Mouse (Mus musculus): ENCODE data around the gene Skiv2l.
A peak's percentile ranks its signal among the peaks of the same experiment; 100 is the strongest.

Gene Skiv2l

DNA sequence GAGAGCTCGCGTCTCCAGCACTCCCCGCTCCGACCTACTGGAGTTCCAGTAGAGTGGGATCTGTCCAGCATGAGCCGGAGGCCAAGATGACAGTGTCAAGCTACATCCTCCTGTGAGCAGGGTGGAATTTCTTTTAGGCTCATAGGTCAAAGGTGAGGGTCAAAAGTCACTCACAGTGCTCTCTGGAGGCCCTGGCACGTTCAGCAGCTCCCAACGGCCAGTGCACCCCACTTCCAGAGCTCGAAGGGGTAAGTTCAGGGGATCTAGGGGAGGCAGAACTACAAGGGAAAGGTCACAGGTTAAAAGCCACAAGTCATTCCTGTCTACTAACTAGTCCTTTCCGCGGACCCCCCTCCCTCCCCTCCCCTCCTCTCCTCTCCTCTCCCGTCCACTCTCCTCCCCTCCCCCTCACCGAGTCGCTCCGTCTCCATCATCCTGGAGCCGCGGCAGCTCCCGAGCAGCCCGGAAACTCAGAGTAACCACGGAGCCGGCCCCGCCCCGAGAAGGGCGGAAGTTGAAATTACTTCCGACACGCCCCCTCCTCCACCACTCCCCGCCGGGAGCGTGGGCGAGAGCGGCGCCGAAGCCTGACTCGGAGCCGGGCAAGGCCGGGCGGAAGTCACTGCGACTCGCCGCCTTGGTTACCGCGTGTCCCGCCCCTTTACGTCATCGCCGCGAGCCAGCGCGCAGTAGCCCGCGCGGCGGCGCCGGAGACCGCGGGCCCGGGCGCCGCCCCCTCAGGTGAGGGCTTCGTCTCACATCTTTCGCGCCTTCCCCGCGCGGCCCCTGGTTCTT lies at the start of gene Skiv2l, which contains the start of gene Nelfe:
Gene Skiv2l, minus strand, starts transcription at position 489 of the 795 bp plus-strand sequence.
Gene Nelfe, plus strand, starts transcription at position 670 of the 795 bp plus-strand sequence.
- peak; percentile 98 for DNase-seq (ENCODE audit: low spot score)

DNA sequence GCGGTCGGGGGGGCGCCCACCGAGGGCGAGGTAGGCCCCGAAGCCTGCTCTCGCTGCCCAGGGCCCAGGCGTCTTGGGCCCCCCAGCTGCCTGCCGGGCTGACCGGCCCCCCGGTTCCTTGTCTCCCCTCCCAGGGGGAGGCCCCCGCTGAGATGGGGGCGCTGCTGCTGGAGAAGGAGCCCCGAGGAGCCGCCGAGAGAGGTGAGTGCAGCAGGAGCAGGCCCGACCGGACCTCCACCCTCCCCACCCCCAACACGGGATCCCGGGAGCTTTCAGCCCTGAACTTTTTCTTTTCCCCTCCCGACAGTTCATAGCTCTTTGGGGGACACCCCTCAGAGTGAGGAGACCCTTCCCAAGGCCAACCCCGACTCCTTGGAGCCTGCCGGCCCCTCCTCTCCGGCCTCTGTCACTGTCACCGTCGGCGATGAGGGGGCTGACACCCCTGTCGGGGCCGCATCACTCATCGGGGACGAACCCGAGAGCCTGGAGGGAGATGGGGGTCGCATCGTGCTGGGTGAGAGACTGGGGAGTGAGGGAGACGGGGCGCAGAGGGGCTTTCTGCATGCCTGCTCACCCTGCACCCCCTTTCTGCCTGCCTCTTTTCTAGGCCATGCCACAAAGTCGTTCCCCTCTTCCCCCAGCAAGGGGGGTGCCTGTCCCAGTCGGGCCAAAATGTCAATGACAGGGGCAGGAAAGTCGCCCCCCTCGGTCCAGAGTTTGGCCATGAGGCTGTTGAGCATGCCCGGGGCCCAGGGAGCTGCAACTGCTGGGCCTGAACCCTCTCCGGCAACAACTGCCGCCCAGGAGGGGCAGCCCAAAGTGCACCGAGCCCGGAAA lies 49.3 kb upstream of the Skiv2l start:
- DNase-seq (ENCODE audit: low spot score), result peak; percentile 32

DNA sequence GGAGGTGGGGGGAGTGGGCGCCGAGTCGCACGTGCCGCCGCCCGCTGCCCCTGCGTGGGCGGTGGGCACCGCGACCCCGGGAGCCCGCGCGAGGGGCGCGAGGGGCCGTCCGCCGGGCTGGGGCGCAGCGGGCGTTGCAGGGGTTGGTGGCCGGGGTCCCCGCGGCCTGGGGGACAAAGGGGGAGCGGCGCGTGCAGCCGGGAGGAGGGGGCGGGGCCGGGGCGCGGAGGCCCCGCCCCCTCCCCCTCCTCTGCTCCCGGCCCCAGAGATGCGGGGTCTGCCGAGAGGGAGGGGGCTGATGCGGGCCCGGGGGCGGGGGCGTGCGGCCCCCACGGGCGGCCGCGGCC lies 48.7 kb upstream of the Skiv2l start:
- peak; percentile 67 for DNase-seq (ENCODE audit: low spot score)

DNA sequence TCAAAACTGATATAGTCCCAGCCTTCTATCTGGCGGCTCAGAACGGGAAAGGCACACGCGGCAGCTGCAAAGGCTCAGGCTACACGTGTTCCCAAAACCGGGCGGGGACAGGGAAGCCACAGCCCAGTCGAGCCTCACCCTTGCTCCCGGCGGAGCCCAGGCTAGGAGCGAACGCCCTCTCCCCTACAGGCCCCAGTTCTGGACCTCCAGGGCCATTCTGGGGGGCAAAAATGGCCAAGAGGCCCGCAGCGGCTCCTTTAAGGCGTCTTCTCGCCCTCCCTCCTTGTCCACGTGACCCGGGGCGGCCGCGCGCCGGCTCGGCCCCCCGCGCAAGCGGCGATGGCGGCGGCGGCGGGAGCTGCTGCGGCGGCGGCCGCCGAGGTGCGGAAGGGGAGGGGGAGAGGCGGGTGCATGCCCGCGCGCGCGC lies 48.2 kb upstream of the Skiv2l start, which contains the start of the genes C2 and Ehmt2:
Gene C2, minus strand, starts transcription at position 106 of the 427 bp plus-strand sequence.
Gene Ehmt2, plus strand, starts transcription at position 310 of the 427 bp plus-strand sequence.
- DNase-seq (ENCODE audit: low spot score), result peak; percentile 79

DNA sequence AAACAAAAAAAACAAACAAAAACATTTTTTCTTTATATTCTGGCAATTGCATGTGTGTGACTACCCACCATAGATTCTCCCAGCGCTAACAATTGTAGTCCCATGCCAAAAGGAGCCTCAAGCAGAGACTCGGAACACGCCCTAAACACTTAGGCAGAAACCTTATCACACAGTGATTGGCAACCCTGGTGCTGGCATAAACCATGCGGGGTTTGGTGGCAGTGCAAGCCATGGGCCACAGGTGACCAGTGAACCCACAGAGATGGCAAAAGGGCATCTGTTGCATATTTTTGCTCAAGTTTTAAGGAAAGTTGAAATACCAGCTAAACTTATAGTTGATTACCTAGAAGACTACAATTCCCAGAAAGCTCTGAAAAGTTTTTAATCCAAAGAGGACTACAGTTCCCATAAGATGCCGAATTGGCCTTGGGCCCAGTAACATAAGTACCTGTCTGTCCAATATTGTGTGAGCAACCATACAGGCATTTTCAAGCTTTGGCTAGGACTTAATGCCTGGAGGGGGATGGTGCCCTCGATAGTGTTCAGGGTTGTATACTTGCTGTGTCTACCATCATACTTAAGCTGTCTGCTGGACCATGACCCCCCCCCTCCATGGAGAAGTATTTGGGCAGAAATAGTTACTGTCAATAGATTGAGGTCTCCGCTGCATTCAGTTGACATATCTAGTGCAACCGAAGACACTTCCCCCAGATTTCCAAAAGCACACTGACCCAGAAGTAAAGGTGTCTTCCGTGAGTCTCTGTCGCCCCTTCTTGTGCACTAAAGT lies 47.6 kb upstream of the Skiv2l start:
- DNase-seq (ENCODE audit: low spot score), result peak; percentile 25

DNA sequence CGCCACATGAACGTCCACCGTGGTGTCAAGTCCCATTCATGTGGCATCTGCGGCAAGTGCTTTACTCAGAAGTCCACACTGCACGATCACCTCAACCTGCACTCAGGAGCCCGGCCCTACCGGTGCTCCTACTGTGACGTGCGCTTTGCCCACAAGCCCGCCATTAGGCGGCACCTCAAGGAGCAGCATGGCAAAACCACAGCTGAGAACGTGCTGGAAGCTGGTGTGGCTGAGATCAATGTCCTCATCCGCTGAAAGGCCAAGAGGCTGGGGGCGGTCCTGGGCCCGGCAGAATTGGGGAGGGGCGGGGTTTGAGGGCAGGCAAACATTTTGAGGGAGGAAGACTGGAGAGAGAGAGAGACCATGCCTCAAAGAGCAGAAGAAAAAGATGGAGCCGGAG lies 46.4 kb upstream of the Skiv2l start:
- no peak for DNase-seq (ENCODE audit: low spot score)

DNA sequence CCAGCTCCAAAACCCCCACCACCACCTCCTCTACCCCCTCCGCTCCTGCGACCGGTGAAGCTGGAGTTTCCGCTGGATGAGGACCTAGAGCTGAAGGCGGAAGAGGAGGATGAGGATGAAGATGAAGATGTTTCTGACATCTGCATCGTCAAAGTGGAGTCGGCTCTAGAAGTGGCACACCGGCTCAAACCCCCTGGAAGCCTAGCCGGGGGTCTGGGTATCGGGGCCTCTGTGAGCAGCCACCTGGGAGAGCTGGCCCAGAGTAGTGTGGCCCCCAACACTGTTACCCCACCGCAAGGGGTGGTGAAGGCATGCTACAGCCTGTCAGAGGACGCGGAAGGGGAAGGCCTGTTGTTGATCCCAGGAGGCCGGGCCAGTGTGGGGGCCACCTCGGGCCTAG lies 45.7 kb upstream of the Skiv2l start:
- DNase-seq (ENCODE audit: low spot score), result no peak

DNA sequence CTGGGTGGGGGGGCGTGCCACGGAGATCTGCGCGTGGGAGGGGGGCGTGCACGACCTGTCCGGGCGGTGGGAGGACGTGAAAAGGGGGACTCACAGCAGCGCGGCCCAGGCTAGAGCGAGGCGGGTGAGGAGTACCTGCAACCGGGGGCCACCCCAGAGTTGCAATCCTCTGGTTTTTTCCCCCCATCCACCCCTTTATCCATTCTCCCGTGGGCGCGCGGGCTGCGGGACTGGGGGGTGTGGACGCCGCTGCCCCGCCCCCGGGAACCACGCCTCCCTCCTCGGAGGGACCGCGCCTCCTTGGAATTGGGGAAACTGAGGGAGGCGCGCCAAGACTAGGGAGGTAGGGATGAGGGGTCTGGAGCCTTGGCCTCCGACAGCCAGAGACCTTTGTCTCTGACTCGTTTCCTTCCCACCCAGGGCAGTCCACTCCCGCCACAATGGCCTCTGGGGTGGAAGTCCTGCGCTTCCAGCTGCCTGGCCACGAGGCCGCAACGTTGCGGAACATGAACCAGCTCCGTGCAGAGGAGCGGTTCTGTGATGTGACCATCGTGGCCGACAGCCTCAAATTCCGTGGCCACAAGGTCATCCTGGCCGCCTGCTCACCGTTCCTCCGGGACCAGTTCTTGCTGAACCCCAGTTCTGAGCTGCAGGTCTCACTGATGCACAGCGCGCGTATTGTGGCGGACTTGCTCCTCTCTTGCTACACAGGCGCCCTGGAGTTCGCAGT lies 45.0 kb upstream of the Skiv2l start:
- peak; percentile 50 for DNase-seq (ENCODE audit: low spot score)

DNA sequence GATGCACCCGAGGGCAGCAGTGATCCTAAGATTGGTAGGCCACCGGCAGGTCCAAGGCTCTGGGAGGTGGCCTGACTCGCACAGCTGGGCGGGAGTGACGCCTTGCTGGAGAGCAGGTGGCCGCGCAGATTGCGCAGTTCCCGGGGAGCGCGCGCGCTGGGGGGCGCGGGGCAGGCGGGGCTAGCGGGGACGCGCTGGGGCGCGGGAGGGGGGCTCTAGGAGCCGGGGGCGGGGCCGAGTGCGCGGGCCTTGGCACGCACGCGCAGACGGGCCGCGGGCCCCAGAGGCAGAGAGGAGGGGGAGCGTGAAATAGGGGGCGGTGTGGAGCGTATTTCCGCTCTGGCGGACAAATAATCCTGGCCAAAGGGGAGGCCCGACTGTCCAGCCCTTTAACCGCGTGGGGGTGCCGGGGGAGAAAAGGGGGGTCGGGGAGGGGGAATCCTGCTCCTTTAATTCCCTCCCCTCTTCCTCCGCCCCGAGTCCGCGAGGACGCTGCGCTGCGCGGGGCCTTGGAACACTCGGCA lies 44.1 kb upstream of the Skiv2l start:
- DNase-seq (ENCODE audit: low spot score), result peak; percentile 97

DNA sequence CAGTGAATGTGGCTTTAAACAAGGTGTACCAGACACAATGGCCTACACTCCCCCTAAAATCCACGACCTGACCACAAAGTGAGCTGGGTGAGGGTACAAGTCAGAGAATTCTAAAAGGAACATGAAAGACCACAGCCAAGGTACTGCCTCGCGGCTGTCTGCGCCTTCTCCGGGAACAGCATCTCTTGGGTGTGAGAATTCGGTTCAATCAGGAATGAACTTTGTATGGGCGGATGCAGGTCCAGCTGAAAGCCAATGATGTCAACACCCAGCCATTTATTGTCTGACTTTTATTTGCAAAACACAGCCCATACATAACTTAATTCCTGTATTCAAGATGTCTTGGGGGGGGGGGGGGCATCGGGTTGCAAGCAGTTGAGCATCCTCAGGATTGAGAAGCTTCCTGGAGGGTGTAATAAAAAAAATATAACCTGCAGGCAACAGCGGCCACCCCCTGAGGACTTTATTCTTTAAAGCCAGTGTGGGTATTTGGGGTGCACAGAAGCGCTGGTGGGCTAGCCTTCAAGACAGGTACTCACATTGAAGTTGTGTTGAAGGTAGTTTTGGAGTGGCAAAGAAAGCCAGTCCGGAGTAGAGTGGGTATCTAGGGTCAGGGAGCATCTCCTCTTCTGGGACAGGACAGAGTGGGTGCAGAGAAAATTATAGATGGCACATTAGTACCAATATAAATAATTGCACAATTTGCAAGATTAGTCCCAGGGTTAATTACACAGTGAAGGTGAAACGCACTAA lies 43.2 kb upstream of the Skiv2l start:
- DNase-seq (ENCODE audit: low spot score), result no peak

DNA sequence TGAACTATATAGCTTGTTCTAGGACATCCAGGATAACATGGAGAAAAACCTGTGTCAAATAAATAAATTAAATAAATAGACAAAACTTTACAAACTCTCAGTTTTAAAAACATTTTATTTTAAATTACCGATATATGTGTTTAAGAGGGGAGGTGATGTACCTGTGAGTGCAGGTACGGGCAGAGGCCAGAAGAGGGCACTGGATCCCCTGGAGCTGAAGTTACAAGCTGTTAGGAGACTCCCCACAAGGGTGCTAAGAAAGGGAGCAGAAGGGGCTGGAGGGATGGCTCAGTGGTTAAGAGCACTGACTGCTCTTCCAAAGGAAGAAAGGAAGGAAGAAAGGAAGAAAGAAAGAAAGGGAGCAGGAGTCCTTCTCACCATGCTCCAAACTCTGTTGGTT lies 41.4 kb upstream of the Skiv2l start:
- DNase-seq (ENCODE audit: low spot score), result no peak

DNA sequence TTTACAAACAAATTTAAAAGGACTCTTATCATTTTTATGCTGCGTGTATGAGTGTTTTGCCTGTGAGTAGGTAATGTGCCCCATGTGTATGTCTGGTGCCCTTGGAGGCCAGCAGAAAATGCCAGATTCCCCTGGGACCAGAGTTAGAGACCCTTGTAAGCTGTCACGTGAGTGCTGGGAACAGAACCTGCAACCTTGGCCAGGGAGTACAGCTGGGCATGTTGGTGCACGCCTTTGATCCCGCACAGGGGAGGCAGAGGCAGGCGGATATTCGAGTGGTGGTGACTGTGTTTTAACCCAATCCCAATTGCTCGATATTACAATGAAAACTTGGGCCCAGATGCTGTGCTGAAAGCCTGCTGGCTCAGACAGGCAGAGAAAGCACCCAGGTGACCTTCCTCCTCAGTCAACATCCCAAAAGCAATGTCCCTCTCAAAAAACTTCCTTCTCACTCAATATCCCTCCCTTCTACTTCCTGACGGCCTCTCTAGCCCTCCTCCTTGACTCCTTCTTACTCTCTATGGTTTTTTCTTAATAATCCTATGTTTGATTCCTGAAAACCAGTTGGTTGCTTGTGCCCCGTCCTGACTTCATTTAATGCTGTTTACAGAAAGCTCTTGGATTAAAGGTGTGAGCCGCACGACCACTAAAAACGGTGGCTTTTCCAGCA lies 40.2 kb upstream of the Skiv2l start:
- no peak for DNase-seq (ENCODE audit: low spot score)

DNA sequence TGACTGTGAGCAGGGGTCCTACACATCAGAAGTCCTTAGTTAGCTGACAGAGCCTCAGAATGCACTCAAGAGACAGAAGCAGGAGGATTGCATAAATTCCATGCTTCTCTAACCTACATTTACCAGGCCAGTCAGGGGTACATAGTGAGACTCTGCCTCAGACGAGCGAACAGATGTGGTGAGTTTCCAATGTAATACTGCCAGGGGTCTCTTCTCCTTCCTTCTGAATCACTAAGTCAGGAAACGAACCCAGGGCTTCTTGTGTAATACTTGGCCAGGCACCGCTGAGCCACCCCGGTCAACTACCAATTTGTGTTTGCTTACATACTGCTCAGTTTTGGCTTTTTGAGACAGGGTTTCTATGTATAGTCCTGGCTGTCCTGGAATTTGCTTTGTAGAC lies 37.9 kb upstream of the Skiv2l start:
- no peak for DNase-seq (ENCODE audit: low spot score)

DNA sequence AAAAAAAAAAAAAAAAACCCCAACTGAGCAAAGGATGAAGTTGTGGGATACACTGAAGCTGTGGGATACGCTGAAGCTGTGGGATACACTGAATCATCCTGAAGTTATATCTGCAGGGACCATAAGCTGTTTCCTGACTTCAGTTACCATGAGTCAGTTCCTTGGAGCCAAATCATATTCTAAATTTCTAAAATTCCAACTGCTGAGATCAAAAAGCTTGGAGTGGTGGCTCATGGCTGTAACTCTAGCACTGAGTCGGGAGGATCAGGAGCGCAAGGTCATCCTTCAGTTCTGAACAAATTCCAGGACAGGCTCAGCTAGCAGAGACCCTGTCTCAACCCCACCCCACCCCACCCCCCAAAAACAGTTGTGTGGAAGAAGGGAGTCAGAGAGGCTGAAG lies 35.6 kb upstream of the Skiv2l start:
- DNase-seq (ENCODE audit: low spot score), result no peak

DNA sequence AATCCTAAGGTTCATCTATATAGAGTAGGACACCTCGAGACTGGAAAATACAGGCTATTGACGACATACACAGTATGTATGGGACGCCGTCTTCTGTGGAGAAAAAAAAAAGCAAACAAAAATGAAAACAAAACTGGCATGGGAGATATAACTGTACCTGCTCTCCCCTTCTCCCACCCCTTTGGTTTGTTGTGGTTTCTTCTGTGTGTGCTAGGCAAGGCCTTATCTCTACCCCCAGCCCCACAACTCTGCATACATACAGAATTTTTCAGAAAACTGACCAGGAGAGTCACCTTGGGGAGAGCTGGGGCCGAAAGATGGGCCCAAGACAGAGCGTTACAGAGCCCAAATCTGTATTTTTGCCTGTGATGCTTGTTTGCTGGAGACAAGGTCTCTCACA lies 34.7 kb upstream of the Skiv2l start:
- DNase-seq (ENCODE audit: low spot score), result no peak

DNA sequence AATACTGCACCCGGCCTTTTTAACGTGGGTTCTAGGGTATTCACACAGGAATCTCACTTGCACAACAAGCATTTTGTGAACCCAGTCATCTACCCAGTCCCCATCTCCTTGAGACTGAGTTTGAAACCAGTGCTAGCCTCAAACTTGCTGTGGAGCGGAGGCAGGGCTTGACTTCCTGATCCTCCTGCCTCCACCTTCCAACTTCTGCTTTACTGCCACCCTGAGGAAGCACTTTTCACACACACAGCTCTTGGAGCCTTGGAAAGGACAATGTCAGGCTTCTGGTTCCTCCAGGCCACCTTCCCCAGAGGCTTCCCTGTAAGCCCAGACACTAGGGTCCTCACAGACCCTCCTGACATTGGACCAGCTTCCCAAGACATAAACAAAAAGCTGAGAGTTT lies 33.3 kb upstream of the Skiv2l start:
- DNase-seq (ENCODE audit: low spot score), result no peak

DNA sequence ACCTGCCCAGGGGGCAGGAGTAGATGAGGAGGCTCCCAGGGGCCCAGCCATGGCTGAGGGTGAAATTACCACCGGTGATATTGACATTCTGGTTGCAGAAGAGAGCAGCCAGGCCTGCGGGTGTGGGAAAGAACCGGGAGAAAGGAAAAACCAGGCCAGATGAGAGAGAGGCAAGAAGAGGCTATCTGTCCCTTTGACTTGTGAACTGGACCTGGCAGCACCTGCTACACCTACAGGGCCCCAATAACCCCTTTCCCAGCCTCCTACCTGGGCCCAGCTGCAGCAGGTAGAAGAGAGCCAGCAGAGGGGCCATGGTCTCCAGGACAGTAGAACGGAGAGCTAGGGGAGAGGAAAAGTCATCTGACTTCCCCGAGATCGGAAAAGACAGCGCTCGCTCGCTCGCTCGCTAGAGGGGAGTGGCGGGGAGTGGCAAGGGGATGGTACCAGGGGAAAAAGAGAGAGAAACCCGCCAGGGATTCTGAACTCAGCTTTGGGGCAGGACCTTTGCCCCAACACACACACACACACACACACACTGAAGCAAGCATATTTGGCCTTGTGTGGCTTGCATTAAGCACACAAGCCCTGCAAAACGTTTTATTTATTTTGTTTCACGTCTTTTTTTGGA lies 31.8 kb upstream of the Skiv2l start, which contains the start of gene Gm20547:
Gene Gm20547, minus strand, starts transcription at position 360 of the 628 bp plus-strand sequence.
- no peak for DNase-seq (ENCODE audit: low spot score)

DNA sequence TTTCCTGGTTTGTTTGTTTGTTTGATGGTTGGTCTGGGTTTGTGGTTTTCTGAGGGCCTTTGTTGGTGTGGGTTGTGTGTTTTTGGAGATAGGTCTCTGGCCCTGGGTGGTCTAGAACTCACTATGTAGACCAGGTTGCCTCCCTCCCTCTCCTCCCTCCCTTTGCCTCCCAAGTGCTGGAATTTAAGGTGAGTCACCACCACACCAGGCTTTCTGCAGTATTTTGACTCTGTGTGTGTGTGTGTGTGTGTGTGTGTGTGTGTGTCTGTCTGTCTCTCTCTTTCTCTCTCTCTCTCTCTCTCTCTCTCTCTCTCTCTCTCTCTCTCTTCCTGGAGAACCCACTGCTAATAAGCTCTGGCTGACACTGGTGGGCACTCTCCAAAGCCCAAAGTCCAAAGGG lies 31.2 kb upstream of the Skiv2l start:
- no peak for DNase-seq (ENCODE audit: low spot score)

DNA sequence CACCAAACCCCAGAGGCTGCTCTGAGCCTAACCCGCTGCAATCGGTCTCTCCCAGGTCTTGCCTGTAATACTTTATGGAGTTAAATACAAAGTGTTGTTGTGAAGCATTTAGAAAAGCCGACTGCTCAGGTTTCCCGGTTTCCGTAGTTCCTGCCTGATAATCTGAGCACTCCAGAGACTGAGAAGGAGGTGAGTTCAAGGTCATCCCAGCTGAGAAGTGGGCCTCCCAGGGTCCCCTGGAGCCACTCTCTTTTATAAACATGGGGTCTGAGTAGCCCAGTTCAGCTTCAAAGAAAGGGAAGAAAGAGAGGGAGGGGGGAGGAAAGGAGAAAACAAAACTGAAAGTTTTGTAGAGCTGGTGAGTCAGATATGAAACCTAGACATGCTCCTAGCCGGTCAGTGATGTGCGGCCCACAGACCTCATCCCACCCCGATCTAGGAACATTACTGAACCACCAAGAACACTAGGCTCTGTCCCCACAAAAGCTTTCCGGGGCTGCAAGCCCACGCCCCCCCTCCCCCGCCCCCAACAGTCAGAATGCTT lies 29.4 kb upstream of the Skiv2l start, which contains the start of gene Zbtb12:
Gene Zbtb12, plus strand, starts transcription at position 148 of the 544 bp plus-strand sequence.
- DNase-seq (ENCODE audit: low spot score), result no peak
